Mouse (Mus musculus): ENCODE measurements around the gene Gm14308. TPM values are rescaled to one million over a fixed set of nuclear protein-coding genes. Genes with fewer than 3 reads are reported as not detected.
"Not testable (repeated sequence)": the region's sequence is repeated elsewhere in the genome, so short reads cannot be mapped to it uniquely, and the experiment has no call there.

Gm14308 gene
- 12.5 and 17.5 TPM in 2 replicates for polyA plus RNA-seq (2012; rRNA removed)
- polyA plus RNA-seq (2014; fragmentation: Nextera tagmentation; extraction: Ambion mirVana), result 13.5 and 19.3 TPM in 2 replicates

- no CpG with 5 or more reads among the region's 4 CpGs for WGBS
- H3K36me3 ChIP-seq (ENCODE audit: control insufficient read depth, insufficient read depth, low read length); H3K27ac ChIP-seq (replicated peaks; ENCODE audit: low read depth, low read length); H3K4me2 ChIP-seq (replicated peaks; ENCODE audit: low read depth, low read length, severe bottlenecking); H3K4me3 ChIP-seq (replicated peaks; ENCODE audit: low read length); H3K27me3 ChIP-seq (ENCODE audit: control insufficient read depth, insufficient read depth, low read length); H3K4me1 ChIP-seq (ENCODE audit: control insufficient read depth, insufficient read depth, low read length); DNase-seq (ENCODE audit: low spot score); ATAC-seq (ENCODE audit: low FRiP score, low read depth); H3K9ac ChIP-seq (ENCODE audit: low read depth, low read length, severe bottlenecking); H3K9me3 ChIP-seq (ENCODE audit: control insufficient read depth, low read length): not testable (repeated sequence)
Measured at GRCm38 (mm10) chr2:176636244-176636643, at the start of gene Gm14308. Gene Gm14308, minus strand, starts transcription at chr2:176636344.

DNA sequence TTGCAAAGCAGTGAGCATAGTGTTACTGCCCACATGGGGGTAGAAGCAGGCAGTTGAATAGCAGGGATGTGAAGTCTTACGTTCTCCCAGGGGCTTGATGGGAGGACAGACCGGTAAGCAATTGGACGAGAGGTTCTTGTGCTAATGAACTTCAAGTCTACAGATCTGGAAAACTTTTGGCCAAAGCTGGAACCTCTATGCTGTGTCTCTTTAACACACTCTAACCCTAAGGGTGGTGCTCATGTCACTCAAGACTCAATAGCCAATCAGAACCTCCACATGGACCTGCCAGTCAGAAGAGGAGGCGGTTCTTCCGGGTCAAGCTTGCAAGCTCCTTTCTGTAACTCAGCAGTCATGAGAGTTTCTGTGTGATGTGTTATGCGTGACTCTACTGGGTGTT lies 34.1 kb upstream of the Gm14308 start, which contains the start of gene Zfp973:
Zfp973 (plus strand) TSS at position 301 of the 400 bp plus-strand sequence.
- not testable (repeated sequence) for H3K27me3 ChIP-seq (ENCODE audit: control insufficient read depth, insufficient read depth, low read length); H3K9ac ChIP-seq (ENCODE audit: low read depth, low read length, severe bottlenecking); H3K36me3 ChIP-seq (ENCODE audit: control insufficient read depth, insufficient read depth, low read length); H3K4me1 ChIP-seq (ENCODE audit: control insufficient read depth, insufficient read depth, low read length); H3K4me3 ChIP-seq (replicated peaks; ENCODE audit: low read length); H3K9me3 ChIP-seq (ENCODE audit: control insufficient read depth, low read length); DNase-seq (ENCODE audit: low spot score); ATAC-seq (ENCODE audit: low FRiP score, low read depth); H3K4me2 ChIP-seq (replicated peaks; ENCODE audit: low read depth, low read length, severe bottlenecking); H3K27ac ChIP-seq (replicated peaks; ENCODE audit: low read depth, low read length)
- no CpG with 5 or more reads among the region's 6 CpGs for WGBS

Other genes with a start within 250 kb of the Gm14308 start
- gene Gm14435, start 212.8 kb downstream of the Gm14308 start, polyA plus RNA-seq (2012; rRNA removed), result 2.5 and 3.6 TPM in 2 replicates
- 11.8 and 15.1 TPM in 2 replicates for gene Gm14435, start 212.8 kb downstream of the Gm14308 start, polyA plus RNA-seq (2014; fragmentation: Nextera tagmentation; extraction: Ambion mirVana)
- gene Gm14434, start 149.6 kb downstream of the Gm14308 start, polyA plus RNA-seq (2012; rRNA removed), result 12.9 and 14.5 TPM in 2 replicates
- 7.3 and 14.1 TPM in 2 replicates for gene Gm14434, start 149.6 kb downstream of the Gm14308 start, polyA plus RNA-seq (2014; fragmentation: Nextera tagmentation; extraction: Ambion mirVana)
- not detected in 2 replicates for gene Zfp967, start 115.3 kb downstream of the Gm14308 start, polyA plus RNA-seq (2012; rRNA removed)
- gene Zfp967, start 115.3 kb downstream of the Gm14308 start, polyA plus RNA-seq (2014; fragmentation: Nextera tagmentation; extraction: Ambion mirVana), result not detected in 2 replicates
- 6.6 and 7.8 TPM in 2 replicates for gene Zfp973, start 34.2 kb upstream of the Gm14308 start, polyA plus RNA-seq (2012; rRNA removed)
- gene Zfp973, start 34.2 kb upstream of the Gm14308 start, polyA plus RNA-seq (2014; fragmentation: Nextera tagmentation; extraction: Ambion mirVana), result 8.5 and 12.5 TPM in 2 replicates
- 15.3 and 22.4 TPM in 2 replicates for gene Gm14305, start 72.0 kb upstream of the Gm14308 start, polyA plus RNA-seq (2012; rRNA removed)
- 29.3 and 31.9 TPM in 2 replicates for gene Gm14305, start 72.0 kb upstream of the Gm14308 start, polyA plus RNA-seq (2014; fragmentation: Nextera tagmentation; extraction: Ambion mirVana)
- gene Gm14295, start 162.3 kb upstream of the Gm14308 start, polyA plus RNA-seq (2012; rRNA removed), result 8.4 and 14.2 TPM in 2 replicates
- 14.4 and 18.5 TPM in 2 replicates for gene Gm14295, start 162.3 kb upstream of the Gm14308 start, polyA plus RNA-seq (2014; fragmentation: Nextera tagmentation; extraction: Ambion mirVana)
- not detected in 2 replicates for gene Gm14408, start 194.8 kb upstream of the Gm14308 start, polyA plus RNA-seq (2012; rRNA removed)
- not detected in 2 replicates for gene Gm14408, start 194.8 kb upstream of the Gm14308 start, polyA plus RNA-seq (2014; fragmentation: Nextera tagmentation; extraction: Ambion mirVana)